Mouse (Mus musculus) macrophage (primary cell): ENCODE results near the gene Rdh19. TPM values are rescaled to one million over a fixed set of nuclear protein-coding genes. Genes with fewer than 3 reads are reported as not detected.

Experiments
- H3K27ac ChIP-seq: fragments of 350-480 bp; formaldehyde crosslinking; 2 replicates; pipeline ENCODE4 v1.9.0; 2021
- H3K36me3 ChIP-seq: fragments of 350-480 bp; formaldehyde crosslinking; 2 replicates; pipeline ENCODE4 v1.9.0; 2021; ENCODE audit errors: inconsistent target
- H3K4me3 ChIP-seq: fragments of 350-480 bp; formaldehyde crosslinking; 2 replicates; pipeline ENCODE4 v1.9.0; 2021; ENCODE audit errors: inconsistent target
- H3K79me2 ChIP-seq: fragments of 350-480 bp; formaldehyde crosslinking; 2 replicates; pipeline ENCODE4 v1.9.0; 2021; ENCODE audit errors: inconsistent target
- WGBS: methylation state at CpG from one replicate; pipeline ENCODE4 v1.1.7; 2026; ENCODE audit warnings: inconsistent platforms; ENCODE audit not compliant: missing documents; 5-methylcytosine and 5-hydroxymethylcytosine counted together
- polyA plus RNA-seq: library from polyadenylated mRNA; stranded (reverse); fragments of 250-400 nt; gene quantifications from 3 replicates; pipeline ENCODE4 v1.2.4, GENCODE M21; 2018; ENCODE audit warnings: inconsistent platforms

Gene Rdh19
- polyA plus RNA-seq, 1 experiment from 2014 or later = not detected

DNA sequence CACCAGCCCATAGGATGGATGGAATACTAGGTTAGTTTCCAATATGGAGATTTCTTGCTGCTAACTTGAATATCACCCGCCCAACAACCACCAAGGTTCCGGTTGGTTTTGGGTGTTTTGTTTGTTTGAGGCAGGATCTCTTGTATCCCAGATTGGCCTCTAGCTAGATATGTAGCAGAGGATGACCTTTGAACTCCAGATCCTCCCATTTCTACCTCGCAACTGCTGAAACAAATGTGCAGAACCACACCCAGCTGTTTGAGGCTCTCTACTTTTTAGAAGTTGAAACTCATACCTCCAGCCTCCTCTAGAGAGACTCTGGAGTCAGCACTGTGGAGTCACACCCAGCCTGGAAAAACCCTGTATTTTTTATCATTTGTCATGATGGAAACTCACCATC, 47.8 kb downstream of the Rdh19 start:
- Histone ChIP-seq H3K36me3 (no peaks in the 10 kb centered on the region), H3K79me2 (no peaks in the 10 kb centered on the region), H3K4me3 (no peak overlapping the region), H3K27ac (no peak overlapping the region)
- WGBS = 91% methylated on average over 3 of the region's 3 CpGs

DNA sequence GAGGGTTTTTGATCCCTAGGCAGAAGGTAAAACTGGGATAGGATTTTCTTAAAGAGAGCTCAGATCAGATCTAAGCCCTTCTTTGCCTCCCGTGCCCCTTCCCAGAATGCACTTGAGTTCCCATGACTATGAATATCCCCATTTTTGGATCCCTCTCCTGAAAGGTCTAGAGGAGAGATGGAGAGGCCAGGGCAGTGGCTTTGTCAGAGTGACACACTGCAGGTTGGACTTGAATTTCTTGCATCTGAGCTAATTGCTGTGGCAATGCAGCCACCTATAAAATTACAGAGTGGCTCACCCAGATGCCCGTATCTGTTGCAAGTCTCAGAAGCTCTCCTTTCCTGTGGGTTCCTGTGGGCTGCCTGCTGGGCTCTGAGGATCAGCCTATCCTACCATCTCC, 48.5 kb downstream of the Rdh19 start, which contains the start of gene Sdr9c7:
Gene Sdr9c7, plus strand, starts transcription at position 301 of the 400 bp plus-strand sequence.
- Histone ChIP-seq H3K4me3 (no peak within 1 kb of the TSS), H3K79me2 (no peaks in the 10 kb centered on the region), H3K27ac (no peak within 1 kb of the TSS), H3K36me3 (no peaks in the 10 kb centered on the region)
- WGBS = 80% methylated on average over 2 of the region's 2 CpGs

DNA sequence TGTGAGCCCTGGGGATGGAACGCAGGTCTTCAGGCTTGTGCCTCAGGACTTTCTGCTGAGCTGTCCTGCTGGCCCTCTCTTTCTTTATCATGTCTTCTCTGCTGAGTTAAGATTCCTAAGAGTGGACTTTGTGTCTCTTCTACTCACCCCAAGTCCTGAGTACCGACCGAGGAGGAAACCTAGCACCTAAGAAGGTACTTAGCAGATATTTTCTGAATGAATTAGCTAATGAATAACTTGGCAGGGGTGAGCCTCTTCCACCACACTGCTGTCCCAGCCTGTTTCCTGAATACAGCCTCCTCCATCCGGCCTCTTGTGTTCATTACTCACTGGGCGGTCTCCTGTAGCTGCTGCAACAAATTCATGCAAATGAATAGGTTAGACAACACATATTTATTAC, 50.1 kb downstream of the Rdh19 start:
- Histone ChIP-seq H3K79me2 (no peaks in the 10 kb centered on the region), H3K27ac (no peak overlapping the region), H3K4me3 (no peak overlapping the region), H3K36me3 (no peaks in the 10 kb centered on the region)
- 72% methylated on average over 4 of the region's 5 CpGs for WGBS

DNA sequence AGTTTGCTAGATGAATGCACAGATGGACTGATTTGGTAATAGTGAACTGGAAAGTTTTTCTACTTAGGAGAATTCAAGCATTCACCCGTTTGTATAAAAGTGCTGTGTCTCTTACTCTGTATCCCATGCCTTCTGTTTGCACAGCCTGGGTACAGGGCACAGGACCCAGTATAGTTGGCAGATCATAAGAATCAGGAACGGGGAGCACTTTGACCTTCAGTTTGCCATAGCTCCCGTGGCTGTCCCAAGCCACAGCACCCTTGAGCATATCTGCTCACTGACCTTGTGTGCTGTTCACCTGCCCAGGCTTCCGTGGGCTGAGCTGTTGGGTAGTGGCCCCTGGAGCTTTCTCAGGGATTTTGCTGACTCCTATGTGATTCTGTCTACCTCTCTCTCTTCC, 52.0 kb downstream of the Rdh19 start:
- Histone ChIP-seq H3K79me2 (no peaks in the 10 kb centered on the region), H3K4me3 (no peak overlapping the region), H3K36me3 (no peaks in the 10 kb centered on the region), H3K27ac (no peak overlapping the region)
- WGBS = 85% methylated on average over 4 of the region's 4 CpGs

DNA sequence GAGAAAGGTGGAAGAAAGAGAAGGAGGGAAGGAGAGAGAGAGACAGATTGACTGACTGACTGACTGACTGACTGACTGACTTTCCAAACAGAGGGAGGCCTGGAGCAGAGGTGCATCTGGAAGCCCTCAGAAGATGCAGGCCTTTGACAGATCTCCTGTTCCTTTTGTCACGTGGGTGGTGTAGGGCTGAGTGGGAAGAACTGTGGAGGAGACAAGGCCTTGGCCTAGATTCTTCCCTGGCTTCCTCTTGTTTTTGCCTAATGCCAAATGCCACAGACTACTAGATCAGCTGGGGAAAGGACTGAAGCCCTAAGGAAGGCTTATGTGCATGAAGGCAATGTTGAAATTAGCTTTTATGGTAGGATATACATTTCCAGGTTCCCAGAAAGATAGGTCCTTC, 53.4 kb downstream of the Rdh19 start:
- H3K36me3 ChIP-seq = no peaks in the 10 kb centered on the region
- H3K79me2 ChIP-seq = no peaks in the 10 kb centered on the region
- no peak overlapping the region for H3K27ac ChIP-seq
- 89% methylated on average over 1 of the region's 1 CpGs for WGBS
- H3K4me3 ChIP-seq = no peak overlapping the region

DNA sequence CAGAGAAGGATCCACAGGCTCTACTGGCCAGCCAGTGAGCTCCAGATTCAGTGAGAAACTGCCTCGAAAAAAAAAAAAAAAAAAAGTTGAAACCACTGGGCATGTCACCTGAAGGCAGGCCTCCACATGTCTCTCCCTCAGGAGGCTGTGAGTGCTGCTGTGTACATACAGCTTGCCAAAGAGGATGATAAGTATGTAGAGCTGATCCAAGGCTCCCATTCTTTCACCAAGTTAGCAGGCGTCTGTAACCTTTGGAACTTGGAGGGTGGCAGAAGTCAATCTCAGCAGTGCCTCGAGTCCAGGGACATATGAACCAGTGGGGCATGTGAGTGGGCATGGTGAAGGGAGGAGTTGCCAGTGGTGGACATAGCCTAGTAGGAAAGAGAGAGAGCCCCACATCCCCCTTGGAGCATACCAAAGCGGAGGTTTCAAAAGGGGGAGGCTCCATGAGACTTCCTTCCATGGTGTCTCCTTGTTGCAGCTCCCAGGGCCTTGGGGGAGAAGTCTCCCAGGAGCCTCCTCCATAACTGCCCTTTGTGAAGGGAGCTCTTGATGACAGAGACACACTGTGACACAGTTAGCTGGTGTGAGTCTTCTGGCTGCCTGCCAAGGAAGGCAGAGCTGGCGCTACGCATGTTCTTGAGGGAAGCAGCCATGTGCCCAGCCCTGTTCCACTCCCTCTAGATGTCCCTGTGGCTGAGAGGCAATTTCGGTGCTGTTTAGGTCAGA, 55.2 kb downstream of the Rdh19 start:
- H3K36me3 ChIP-seq = no peaks in the 10 kb centered on the region
- H3K79me2 ChIP-seq = no peaks in the 10 kb centered on the region
- H3K4me3 ChIP-seq = no peak overlapping the region
- 80% methylated on average over 7 of the region's 7 CpGs for WGBS
- no peak overlapping the region for H3K27ac ChIP-seq

DNA sequence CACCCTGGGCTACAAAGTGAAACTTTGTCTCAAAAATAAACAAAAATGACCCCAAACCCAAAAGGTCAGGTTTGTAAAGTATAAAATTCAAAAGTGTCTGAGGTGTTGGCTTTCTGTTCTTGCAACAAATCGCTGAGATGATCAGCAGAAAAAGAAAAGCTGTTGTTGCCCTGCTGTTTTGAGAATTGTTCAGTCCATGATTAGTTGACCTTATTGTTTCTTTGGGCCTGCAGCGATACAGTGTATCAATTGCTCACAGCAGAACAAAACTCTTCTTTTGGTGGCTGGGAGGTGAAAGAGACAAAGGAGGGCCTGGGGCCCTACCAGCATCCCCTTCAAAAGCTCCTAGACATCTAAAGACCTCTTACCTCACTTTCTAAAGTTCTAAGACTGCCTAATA, 56.4 kb downstream of the Rdh19 start:
- Histone ChIP-seq H3K36me3 (no peaks in the 10 kb centered on the region), H3K4me3 (no peak overlapping the region), H3K27ac (no peak overlapping the region), H3K79me2 (no peaks in the 10 kb centered on the region)
- WGBS = 86% methylated on average over 2 of the region's 2 CpGs

DNA sequence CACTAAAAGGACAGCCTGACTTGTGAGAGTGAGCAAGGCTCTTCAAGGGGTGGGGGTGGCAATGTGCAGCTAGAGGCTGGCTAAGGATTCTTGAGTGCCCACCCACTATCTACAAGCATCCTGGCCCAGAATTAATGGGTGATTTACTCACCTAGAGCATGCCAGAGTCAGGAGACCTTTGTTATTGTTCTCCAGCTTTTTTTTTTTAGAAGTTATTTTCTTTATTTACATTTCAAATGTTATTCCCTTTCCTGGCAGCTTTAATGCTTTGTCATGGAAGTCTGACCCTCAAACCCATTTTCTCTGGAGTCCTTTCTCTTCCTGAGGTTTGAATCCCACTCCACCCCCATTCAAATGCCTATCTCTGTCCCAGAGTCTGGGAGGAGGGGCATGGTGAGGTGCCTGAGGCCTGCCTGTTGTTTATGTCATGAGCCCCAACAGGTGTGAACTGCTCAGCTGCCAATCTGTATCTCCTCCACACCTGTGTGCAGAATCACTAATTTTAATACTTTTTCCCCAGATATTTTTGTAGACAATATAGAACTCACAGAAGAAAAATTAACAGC, 57.7 kb downstream of the Rdh19 start:
- H3K79me2 ChIP-seq = no peaks in the 10 kb centered on the region
- no peak overlapping the region for H3K4me3 ChIP-seq

More for the DNA sequence above, 57.7 kb downstream of the Rdh19 start:
- Histone ChIP-seq H3K36me3 (no peaks in the 10 kb centered on the region), H3K27ac (no peak overlapping the region)

Other genes starting within 250 kb of the Rdh19 start
- 315 to 785 TPM (median 440 TPM) in 3 replicates for gene Lrp1, start 228.8 kb upstream of the Rdh19 start, polyA plus RNA-seq
- gene Stat6, start 206.9 kb upstream of the Rdh19 start, polyA plus RNA-seq = 122 to 141 TPM (median 128 TPM) in 3 replicates
- gene Nemp1, start 183.0 kb upstream of the Rdh19 start, polyA plus RNA-seq = 2.7 to 5.4 TPM (median 4.6 TPM) in 3 replicates
- 28.7 to 37.7 TPM (median 31.1 TPM) in 3 replicates for gene Nab2, start 181.4 kb upstream of the Rdh19 start, polyA plus RNA-seq
- gene Myo1a, start 144.8 kb upstream of the Rdh19 start, polyA plus RNA-seq = 0.11 TPM in 1 of 3 replicates, not detected in the others
- not detected in 3 replicates for gene Tac2, start 125.5 kb upstream of the Rdh19 start, polyA plus RNA-seq
- 3.1 to 3.8 TPM (median 3.4 TPM) in 3 replicates for gene Zbtb39, start 110.4 kb upstream of the Rdh19 start, polyA plus RNA-seq
- gene Gpr182, start 98.2 kb upstream of the Rdh19 start, polyA plus RNA-seq = 0.03 TPM in 1 of 3 replicates, not detected in the others
- gene Rdh1, start 90.2 kb upstream of the Rdh19 start, polyA plus RNA-seq = 0.03 TPM in 1 of 3 replicates, not detected in the others
- not detected in 3 replicates for gene Rdh16f1, start 90.1 kb upstream of the Rdh19 start, polyA plus RNA-seq
- 0.13 to 0.16 TPM in 2 of 3 replicates, not detected in the other for gene Rdh9, start 73.5 kb upstream of the Rdh19 start, polyA plus RNA-seq
- gene Rdh16, start 48.8 kb upstream of the Rdh19 start, polyA plus RNA-seq = not detected in 3 replicates
- gene Rdh16f2, start 16.5 kb downstream of the Rdh19 start, polyA plus RNA-seq = not detected in 3 replicates
- not detected in 3 replicates for gene Rdh7, start 38.9 kb downstream of the Rdh19 start, polyA plus RNA-seq
- gene Sdr9c7, start 48.6 kb downstream of the Rdh19 start, polyA plus RNA-seq = not detected in 3 replicates
- not detected in 3 replicates for gene Hsd17b6, start 157.7 kb downstream of the Rdh19 start, polyA plus RNA-seq
- gene Prim1, start 165.2 kb downstream of the Rdh19 start, polyA plus RNA-seq = 3.5 to 24.5 TPM (median 8.9 TPM) in 3 replicates
- gene Naca, start 185.6 kb downstream of the Rdh19 start, polyA plus RNA-seq = 676 to 712 TPM (median 694 TPM) in 3 replicates
- 66.7 to 167 TPM (median 80.1 TPM) in 3 replicates for gene Ptges3, start 209.0 kb downstream of the Rdh19 start, polyA plus RNA-seq
- 455 to 1,015 TPM (median 549 TPM) in 3 replicates for gene Atp5b, start 233.3 kb downstream of the Rdh19 start, polyA plus RNA-seq
- gene Baz2a, start 241.6 kb downstream of the Rdh19 start, polyA plus RNA-seq = 20.2 to 33.8 TPM (median 31.2 TPM) in 3 replicates